Mouse (Mus musculus): ENCODE results near the gene Mrps11. TPM values are rescaled to one million over a fixed set of nuclear protein-coding genes. Genes with fewer than 3 reads are reported as not detected.

Mrps11 gene
- total and polyA plus RNA-seq, 3 experiments, result 68.3 to 94.6 (median 75.1) TPM

- no peak overlapping the region for H3K4me2 ChIP-seq (ENCODE audit: insufficient read depth, low read depth, poor library complexity, severe bottlenecking)
- no peaks in the 10 kb centered on the region for H3K4me1 ChIP-seq (ENCODE audit: control insufficient read depth in 1 of 2, insufficient read depth in 2 of 2)
- H3K27ac ChIP-seq (ENCODE audit: insufficient read depth, low read depth), result no peak overlapping the region
- DNase-seq (ENCODE audit: extremely low read depth), result no peak
- no peak overlapping the region for H3K4me3 ChIP-seq (replicated peaks in 1 of 3; ENCODE audit: low read depth in 2 of 3, low read length in 2 of 3, poor library complexity in 1 of 3)
- no peaks in the 10 kb centered on the region for H3K36me3 ChIP-seq (replicated peaks in 1 of 2; ENCODE audit: control insufficient read depth in 1 of 2, insufficient read depth in 1 of 2, low read length in 1 of 2)
- no peak for TF ChIP-seq IRF4 (IDR thresholded peaks at IDR 0.05; ENCODE audit: low read depth, low read length)
- no peaks in the 10 kb centered on the region for H3K9me3 ChIP-seq (replicated peaks; ENCODE audit: low read length)
- H3K9ac ChIP-seq (ENCODE audit: insufficient read depth, low read depth), result no peak overlapping the region
- dilution Hi-C loops (cut with MboI; ENCODE audit: extremely low pct_ligation_motif_present, extremely low pct_unique_long_range_greater_than_20kb, low sequenced_read_pairs) (no loop called here), in situ Hi-C loops (cut with MboI; ENCODE audit: low pct_ligation_motif_present, low pct_unique_long_range_greater_than_20kb, low sequenced_read_pairs) (no loop called here)
- H3K27me3 ChIP-seq (replicated peaks), result peaks cover 85% of the 10 kb centered on the region
- no peaks in the 10 kb centered on the region for H3K79me2 ChIP-seq (replicated peaks; ENCODE audit: control insufficient read depth, extremely low read depth, insufficient read depth, poor library complexity, severe bottlenecking)
Observed at GRCm38 (mm10) chr7:78754458-78755000, 28.4 kb upstream of the Mrps11 start.

GRCm38 (mm10) chr7:78763801-78764200, 19.1 kb upstream of the Mrps11 start:
- Histone ChIP-seq H3K9ac (ENCODE audit: insufficient read depth, low read depth) (no peak overlapping the region), H3K36me3 (replicated peaks in 1 of 2; ENCODE audit: control insufficient read depth in 1 of 2, insufficient read depth in 1 of 2, low read length in 1 of 2) (no peaks in the 10 kb centered on the region), H3K4me2 (ENCODE audit: insufficient read depth, low read depth, poor library complexity, severe bottlenecking) (no peak overlapping the region), H3K4me3 (replicated peaks in 1 of 3; ENCODE audit: low read depth in 2 of 3, low read length in 2 of 3, poor library complexity in 1 of 3) (no peak overlapping the region), H3K9me3 (replicated peaks; ENCODE audit: low read length) (no peaks in the 10 kb centered on the region), H3K4me1 (ENCODE audit: control insufficient read depth in 1 of 2, insufficient read depth in 2 of 2) (no peaks in the 10 kb centered on the region), H3K27ac (ENCODE audit: insufficient read depth, low read depth) (no peak overlapping the region), H3K27me3 (replicated peaks) (peaks cover 89% of the 10 kb centered on the region), H3K79me2 (replicated peaks; ENCODE audit: control insufficient read depth, extremely low read depth, insufficient read depth, poor library complexity, severe bottlenecking) (no peaks in the 10 kb centered on the region)
- in situ Hi-C loops (cut with MboI; ENCODE audit: low pct_ligation_motif_present, low pct_unique_long_range_greater_than_20kb, low sequenced_read_pairs) (no loop called here), dilution Hi-C loops (cut with MboI; ENCODE audit: extremely low pct_ligation_motif_present, extremely low pct_unique_long_range_greater_than_20kb, low sequenced_read_pairs) (no loop called here)
- no peak for DNase-seq (ENCODE audit: extremely low read depth)
- TF ChIP-seq SIN3A (IDR thresholded peaks at IDR 0.05; ENCODE audit: low read length), result no peak
- no peak for TF ChIP-seq MYC (IDR thresholded peaks at IDR 0.05; ENCODE audit: low read depth, low read length)
- TF ChIP-seq CTCF (conservative IDR thresholded peaks at IDR 0.05 in 1 of 2, IDR thresholded peaks at IDR 0.05 in 1 of 2; ENCODE audit: low read depth in 2 of 2, low read length in 2 of 2), result no peak
- no peak for TF ChIP-seq MEF2A (IDR thresholded peaks at IDR 0.05; ENCODE audit: borderline replicate concordance, low read depth, low read length)
- TF ChIP-seq ZNF384 (IDR thresholded peaks at IDR 0.05; ENCODE audit: low read depth, low read length), result no peak
- no peak for TF ChIP-seq E2F4 (IDR thresholded peaks at IDR 0.05; ENCODE audit: insufficient replicate concordance, low read depth, low read length)
- no peak for TF ChIP-seq USF2 (conservative IDR thresholded peaks at IDR 0.05; ENCODE audit: low read depth, low read length)

- in situ Hi-C loops (cut with MboI; ENCODE audit: low pct_ligation_motif_present, low pct_unique_long_range_greater_than_20kb, low sequenced_read_pairs) (no loop called here), dilution Hi-C loops (cut with MboI; ENCODE audit: extremely low pct_ligation_motif_present, extremely low pct_unique_long_range_greater_than_20kb, low sequenced_read_pairs) (no loop called here)
- Histone ChIP-seq H3K4me2 (ENCODE audit: insufficient read depth, low read depth, poor library complexity, severe bottlenecking) (no peak overlapping the region), H3K9ac (ENCODE audit: insufficient read depth, low read depth) (no peak overlapping the region), H3K79me2 (replicated peaks; ENCODE audit: control insufficient read depth, extremely low read depth, insufficient read depth, poor library complexity, severe bottlenecking) (no peaks in the 10 kb centered on the region), H3K4me3 (replicated peaks in 1 of 3; ENCODE audit: low read depth in 2 of 3, low read length in 2 of 3, poor library complexity in 1 of 3) (no peak overlapping the region), H3K27me3 (replicated peaks) (peaks cover 79% of the 10 kb centered on the region), H3K4me1 (ENCODE audit: control insufficient read depth in 1 of 2, insufficient read depth in 2 of 2) (no peaks in the 10 kb centered on the region), H3K9me3 (replicated peaks; ENCODE audit: low read length) (no peaks in the 10 kb centered on the region), H3K27ac (ENCODE audit: insufficient read depth, low read depth) (no peak overlapping the region), H3K36me3 (replicated peaks in 1 of 2; ENCODE audit: control insufficient read depth in 1 of 2, insufficient read depth in 1 of 2, low read length in 1 of 2) (no peaks in the 10 kb centered on the region)
- TF ChIP-seq PAX5 (IDR thresholded peaks at IDR 0.05; ENCODE audit: low read length), result no peak
- TF ChIP-seq CHD2 (IDR thresholded peaks at IDR 0.05; ENCODE audit: low read length), result no peak
- TF ChIP-seq GABPA (IDR thresholded peaks at IDR 0.05; ENCODE audit: insufficient replicate concordance, low read depth, low read length), result no peak
- TF ChIP-seq ETS1 (conservative IDR thresholded peaks at IDR 0.05; ENCODE audit: low read depth, low read length), result no peak
- TF ChIP-seq MAZ (IDR thresholded peaks at IDR 0.05; ENCODE audit: low read depth, low read length), result no peak
- no peak for TF ChIP-seq ELF1 (IDR thresholded peaks at IDR 0.05; ENCODE audit: low read depth, low read length)
- no peak for TF ChIP-seq ZKSCAN1 (IDR thresholded peaks at IDR 0.05; ENCODE audit: borderline replicate concordance, low read depth, low read length)
- no peak for TF ChIP-seq MYC (IDR thresholded peaks at IDR 0.05; ENCODE audit: low read depth, low read length)
- TF ChIP-seq NELFE (IDR thresholded peaks at IDR 0.05; ENCODE audit: low read depth, low read length), result no peak
- TF ChIP-seq USF1 (IDR thresholded peaks at IDR 0.05; ENCODE audit: low read depth, low read length), result no peak
- no peak for TF ChIP-seq USF2 (conservative IDR thresholded peaks at IDR 0.05; ENCODE audit: low read depth, low read length)
- TF ChIP-seq MAFK (IDR thresholded peaks at IDR 0.05; ENCODE audit: insufficient replicate concordance, low read length), result no peak
- TF ChIP-seq ZC3H11A (IDR thresholded peaks at IDR 0.05; ENCODE audit: low read depth, low read length), result no peak
- no peak for DNase-seq (ENCODE audit: extremely low read depth)
Observed at GRCm38 (mm10) chr7:78765215-78765631, 17.7 kb upstream of the Mrps11 start.
